Mouse (Mus musculus) spleen, adult 2 months (tissue): ENCODE data around the gene Ptprq. TPM values are rescaled to one million over a fixed set of nuclear protein-coding genes. Genes with fewer than 3 reads are reported as not detected.

ENCODE experiments used
- DNase-seq, 2 experiments: peaks; one replicate each; pipeline versions ENCODE4 v3.0.0 to v3.0.0-alpha.2; 2012 to 2021; ENCODE audit warnings: low spot score in 2 of 2, low read depth in 1 of 2
- H3K27ac ChIP-seq: fragments of 200-500 bp; 2 replicates; pipeline ENCODE4 v1.5.1; 2012; ENCODE audit warnings: low read length, inconsistent platforms; ENCODE audit not compliant: insufficient read depth
- H3K27me3 ChIP-seq: fragments of 200-500 bp; 2 replicates; pipeline ENCODE4 v1.6.1; 2012; ENCODE audit warnings: mild to moderate bottlenecking, moderate library complexity, low read length, inconsistent platforms; ENCODE audit not compliant: control insufficient read depth, insufficient read depth
- H3K36me3 ChIP-seq: fragments of 200-500 bp; 2 replicates; pipeline ENCODE4 v1.6.1; 2012; ENCODE audit warnings: mild to moderate bottlenecking, low read length, inconsistent platforms; ENCODE audit not compliant: control insufficient read depth, insufficient read depth
- H3K4me1 ChIP-seq: fragments of 200-500 bp; 2 replicates; pipeline ENCODE4 v1.6.1; 2011; ENCODE audit warnings: inconsistent platforms; ENCODE audit not compliant: control insufficient read depth, insufficient read depth, insufficient read length
- H3K4me3 ChIP-seq: fragments of 200-500 bp; 2 replicates; pipeline ENCODE4 v1.5.1; 2011; ENCODE audit warnings: mild to moderate bottlenecking, inconsistent platforms; ENCODE audit not compliant: insufficient read depth, insufficient read length; ENCODE audit errors: extremely low read depth
- CTCF ChIP-seq: fragments of 200-500 bp; IDR thresholded peaks from 2 replicates; pipeline ENCODE4 v1.5.1; 2011; ENCODE audit warnings: mild to moderate bottlenecking, inconsistent platforms; ENCODE audit not compliant: insufficient read depth, insufficient read length, insufficient replicate concordance; ENCODE audit errors: extremely low read depth
- POLR2A ChIP-seq: fragments of 200-500 bp; IDR thresholded peaks from 2 replicates; pipeline ENCODE4 v1.6.1; 2011; ENCODE audit warnings: low read depth, low read length, inconsistent platforms
- WGBS: fragments of 180-500 bp; shearing (Covaris S2); methylation state at CpG from one replicate; pipeline ENCODE4 v1.1.7; 2018; 5-methylcytosine and 5-hydroxymethylcytosine counted together
- polyA plus RNA-seq: library from polyadenylated mRNA; depleted of rRNA; stranded (reverse); fragments of >200 nt; gene quantifications from 2 replicates; pipeline ENCODE4 v1.2.3, GENCODE M21; 2012

Gene Ptprq
- polyA plus RNA-seq, 1 experiment, result not detected

- TF ChIP-seq CTCF (no peak), POLR2A (no peak)
- DNase-seq, result no peak
- Histone ChIP-seq H3K27ac (no peak overlapping the region), H3K27me3 (no peaks in the 10 kb centered on the region), H3K4me3 (no peak overlapping the region), H3K4me1 (no peaks in the 10 kb centered on the region), H3K36me3 (no peaks in the 10 kb centered on the region)
- 67% methylated on average over 5 of the region's 5 CpGs for WGBS
Observed at GRCm38 (mm10) chr10:107697177-107697576, 22.7 kb downstream of the Ptprq start.

GRCm38 (mm10) chr10:107687382-107687781 is 32.5 kb downstream of the Ptprq start:
- Histone ChIP-seq H3K4me3 (no peak overlapping the region), H3K27me3 (no peaks in the 10 kb centered on the region), H3K36me3 (no peaks in the 10 kb centered on the region), H3K4me1 (no peaks in the 10 kb centered on the region), H3K27ac (no peak overlapping the region)
- no peak for TF ChIP-seq CTCF
- WGBS, result 82% methylated on average over 6 of the region's 6 CpGs
- DNase-seq, result no peak

GRCm38 (mm10) chr10:107675994-107676393 is 43.9 kb downstream of the Ptprq start:
- Histone ChIP-seq H3K36me3 (no peaks in the 10 kb centered on the region), H3K4me3 (no peak overlapping the region), H3K27me3 (no peaks in the 10 kb centered on the region), H3K4me1 (no peaks in the 10 kb centered on the region), H3K27ac (no peak overlapping the region)
- WGBS, result 72% methylated on average over 1 of the region's 1 CpGs
- TF ChIP-seq CTCF (no peak), POLR2A (no peak)
- DNase-seq, result no peak

GRCm38 (mm10) chr10:107668374-107669094 is 51.3 kb downstream of the Ptprq start:
- H3K27me3 ChIP-seq, result no peaks in the 10 kb centered on the region
- WGBS, result 57% methylated on average over 4 of the region's 4 CpGs
- no peaks in the 10 kb centered on the region for H3K4me1 ChIP-seq
- H3K36me3 ChIP-seq, result no peaks in the 10 kb centered on the region
- H3K4me3 ChIP-seq, result no peak overlapping the region
- no peak for TF ChIP-seq CTCF
- no peak for TF ChIP-seq POLR2A
- no peak for DNase-seq
- no peak overlapping the region for H3K27ac ChIP-seq

- WGBS, result 81% methylated on average over 5 of the region's 5 CpGs
Observed at GRCm38 (mm10) chr10:107662372-107663065, 57.3 kb downstream of the Ptprq start.

GRCm38 (mm10) chr10:107661970-107662369 is 57.9 kb downstream of the Ptprq start:
- Histone ChIP-seq H3K4me3 (no peak overlapping the region), H3K27me3 (no peaks in the 10 kb centered on the region), H3K27ac (no peak overlapping the region), H3K36me3 (no peaks in the 10 kb centered on the region), H3K4me1 (no peaks in the 10 kb centered on the region)
- no peak for DNase-seq
- WGBS, result 91% methylated on average over 3 of the region's 3 CpGs
- TF ChIP-seq POLR2A (no peak), CTCF (no peak)

More at GRCm38 (mm10) chr10:107662372-107663065, 57.3 kb downstream of the Ptprq start:
- no peak overlapping the region for H3K4me3 ChIP-seq
- H3K27me3 ChIP-seq, result no peaks in the 10 kb centered on the region
- H3K4me1 ChIP-seq, result no peaks in the 10 kb centered on the region
- no peak for DNase-seq
- TF ChIP-seq CTCF (no peak), POLR2A (no peak)
- no peak overlapping the region for H3K27ac ChIP-seq
- H3K36me3 ChIP-seq, result no peaks in the 10 kb centered on the region

GRCm38 (mm10) chr10:107659141-107659540 is 60.7 kb downstream of the Ptprq start:
- no peak for DNase-seq
- Histone ChIP-seq H3K27me3 (no peaks in the 10 kb centered on the region), H3K4me1 (no peaks in the 10 kb centered on the region), H3K27ac (no peak overlapping the region), H3K4me3 (no peak overlapping the region), H3K36me3 (no peaks in the 10 kb centered on the region)
- TF ChIP-seq POLR2A, result no peak
- TF ChIP-seq CTCF, result no peak
- 90% methylated on average over 2 of the region's 2 CpGs for WGBS
